Mouse (Mus musculus): ENCODE measurements around the gene Calcrl. TPM values are rescaled to one million over a fixed set of nuclear protein-coding genes. Genes with fewer than 3 reads are reported as not detected.
"Not testable (repeated sequence)": the region's sequence is repeated elsewhere in the genome, so short reads cannot be mapped to it uniquely, and the experiment has no call there.

The Calcrl gene
- total and polyA plus RNA-seq, 2 experiments from 2014 or later = 12.0 to 31.9 TPM

- Histone ChIP-seq H3K9ac (replicated peaks; ENCODE audit: low read length) (no peak overlapping the region), H3K4me3 (ENCODE audit: low read length) (no peak overlapping the region), H3K27ac (no peak overlapping the region), H3K4me1 (ENCODE audit: insufficient read depth, low read length) (no peaks in the 10 kb centered on the region), H3K9me3 (ENCODE audit: low read length) (no peaks in the 10 kb centered on the region), H3K4me2 (ENCODE audit: low read depth, low read length) (no peak overlapping the region), H3K36me3 (ENCODE audit: insufficient read depth, low read length) (no peaks in the 10 kb centered on the region), H3K27me3 (ENCODE audit: insufficient read depth, low read length) (no peaks in the 10 kb centered on the region)
- WGBS = 92% methylated on average over 4 of the region's 4 CpGs
- DNase-seq (ENCODE audit: low spot score) (no peak), ATAC-seq (no peak)
- TF ChIP-seq CTCF (IDR thresholded peaks at IDR 0.05; ENCODE audit: low read depth) = no peak
Measured at GRCm38 (mm10) chr2:84393236-84393635, 32.0 kb downstream of the Calcrl start.

GRCm38 (mm10) chr2:84389075-84389474, 36.1 kb downstream of the Calcrl start:
- no peak for ATAC-seq
- no peak overlapping the region for H3K27ac ChIP-seq
- DNase-seq (ENCODE audit: low spot score) = no peak
- no peaks in the 10 kb centered on the region for H3K36me3 ChIP-seq (ENCODE audit: insufficient read depth, low read length)
- no peak overlapping the region for H3K4me2 ChIP-seq (ENCODE audit: low read depth, low read length)
- no peaks in the 10 kb centered on the region for H3K4me1 ChIP-seq (ENCODE audit: insufficient read depth, low read length)
- no peak overlapping the region for H3K9ac ChIP-seq (replicated peaks; ENCODE audit: low read length)
- no peaks in the 10 kb centered on the region for H3K9me3 ChIP-seq (ENCODE audit: low read length)
- no peak overlapping the region for H3K4me3 ChIP-seq (ENCODE audit: low read length)
- no peaks in the 10 kb centered on the region for H3K27me3 ChIP-seq (ENCODE audit: insufficient read depth, low read length)
- no peak for TF ChIP-seq CTCF (IDR thresholded peaks at IDR 0.05; ENCODE audit: low read depth)

DNA sequence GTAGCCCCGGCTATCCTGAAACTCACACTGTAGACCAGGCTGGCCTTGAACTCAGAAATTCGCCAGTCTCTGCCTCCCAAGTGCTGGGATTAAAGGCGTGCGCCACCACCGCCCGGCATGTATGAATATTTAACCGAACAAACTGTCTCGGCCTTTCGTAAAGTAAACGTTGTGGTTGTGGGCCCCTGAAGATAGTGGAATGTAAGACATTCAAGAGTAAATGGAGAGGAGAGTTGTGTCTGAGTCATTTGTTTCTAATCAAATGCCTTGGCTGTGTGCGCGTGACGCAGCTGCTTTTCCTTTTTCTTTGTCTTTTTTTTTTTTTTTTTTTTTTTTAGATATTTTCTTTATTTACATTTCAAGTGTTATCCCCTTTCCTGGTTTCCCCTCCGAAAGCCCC, 36.7 kb downstream of the Calcrl start:
- H3K36me3 ChIP-seq (ENCODE audit: insufficient read depth, low read length); H3K4me2 ChIP-seq (ENCODE audit: low read depth, low read length); H3K27ac ChIP-seq; ATAC-seq; DNase-seq (ENCODE audit: low spot score); H3K4me3 ChIP-seq (ENCODE audit: low read length); H3K9ac ChIP-seq (replicated peaks; ENCODE audit: low read length); H3K4me1 ChIP-seq (ENCODE audit: insufficient read depth, low read length); H3K9me3 ChIP-seq (ENCODE audit: low read length); H3K27me3 ChIP-seq (ENCODE audit: insufficient read depth, low read length): not testable (repeated sequence)
- WGBS = 93% methylated on average over 14 of the region's 14 CpGs

DNA sequence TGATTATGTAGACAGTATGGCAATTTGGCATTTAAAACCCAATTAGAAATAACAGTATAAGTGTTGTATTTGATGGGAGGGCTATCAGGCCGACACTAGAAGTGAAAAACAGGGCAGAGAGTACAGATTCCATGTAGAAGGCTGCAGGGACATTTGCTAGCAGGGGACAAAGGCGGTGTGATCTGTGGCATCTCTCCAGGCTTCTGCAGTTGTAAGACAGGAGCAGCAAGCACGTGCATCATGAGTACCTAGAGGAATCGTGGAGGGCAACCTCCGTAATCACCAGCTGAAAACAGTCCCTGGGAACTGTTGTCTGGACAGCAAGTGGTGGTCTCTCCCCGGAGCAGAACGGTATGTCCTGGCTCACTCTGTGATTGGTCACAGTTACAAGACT, 37.2 kb downstream of the Calcrl start:
- ATAC-seq = no peak

DNA sequence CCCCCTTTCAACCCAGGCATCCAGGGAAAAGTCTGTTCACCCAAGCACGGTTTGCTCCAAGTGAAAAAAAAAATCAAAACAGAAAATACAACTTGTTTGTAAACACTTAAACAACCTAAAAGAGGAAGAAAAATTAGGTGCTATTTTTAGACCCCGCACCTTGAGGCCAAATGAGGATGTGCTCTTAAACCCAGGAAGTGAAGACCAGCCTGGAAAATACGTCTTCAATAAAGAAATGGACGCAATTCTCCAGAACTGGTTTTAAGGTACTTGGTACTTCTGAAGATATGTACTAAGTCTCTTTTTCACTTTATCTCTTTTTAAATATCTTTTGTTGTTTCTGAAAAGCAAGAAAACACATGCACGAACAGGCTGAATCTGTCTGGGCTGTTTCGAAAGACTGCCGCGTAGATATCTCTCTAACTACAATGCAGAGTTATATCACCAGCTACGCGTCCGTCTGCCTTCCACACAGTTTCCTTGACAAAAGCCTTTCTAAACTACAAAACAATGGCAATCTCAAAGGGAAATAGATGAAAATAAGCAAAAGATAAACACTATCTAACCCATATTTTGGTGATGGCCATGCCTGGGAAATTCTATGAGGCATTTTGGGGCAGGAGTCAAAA, 37.7 kb downstream of the Calcrl start:
- ATAC-seq (no peak), DNase-seq (ENCODE audit: low spot score) (no peak)
- no peaks in the 10 kb centered on the region for H3K36me3 ChIP-seq (ENCODE audit: insufficient read depth, low read length)
- H3K4me3 ChIP-seq (ENCODE audit: low read length) = 0 out of 2 replicates have a peak overlapping the region, but pooled peaks have one; percentile 21
- no peak overlapping the region for H3K27ac ChIP-seq
- WGBS = 73% methylated on average over 11 of the region's 11 CpGs
- peak overlapping the region; percentile 49 for H3K4me2 ChIP-seq (ENCODE audit: low read depth, low read length)
- TF ChIP-seq CTCF (IDR thresholded peaks at IDR 0.05; ENCODE audit: low read depth) = no peak
- H3K9me3 ChIP-seq (ENCODE audit: low read length) = no peaks in the 10 kb centered on the region
- no peaks in the 10 kb centered on the region for H3K27me3 ChIP-seq (ENCODE audit: insufficient read depth, low read length)
- no peak overlapping the region for H3K9ac ChIP-seq (replicated peaks; ENCODE audit: low read length)
- H3K4me1 ChIP-seq (ENCODE audit: insufficient read depth, low read length) = no peaks in the 10 kb centered on the region

More for the DNA sequence above, 37.2 kb downstream of the Calcrl start:
- no peak overlapping the region for H3K4me2 ChIP-seq (ENCODE audit: low read depth, low read length)
- no peaks in the 10 kb centered on the region for H3K4me1 ChIP-seq (ENCODE audit: insufficient read depth, low read length)
- no peaks in the 10 kb centered on the region for H3K9me3 ChIP-seq (ENCODE audit: low read length)
- no peaks in the 10 kb centered on the region for H3K36me3 ChIP-seq (ENCODE audit: insufficient read depth, low read length)
- TF ChIP-seq CTCF (IDR thresholded peaks at IDR 0.05; ENCODE audit: low read depth) = no peak
- no peak overlapping the region for H3K4me3 ChIP-seq (ENCODE audit: low read length)
- no peak for DNase-seq (ENCODE audit: low spot score)
- WGBS = 71% methylated on average over 7 of the region's 7 CpGs
- no peaks in the 10 kb centered on the region for H3K27me3 ChIP-seq (ENCODE audit: insufficient read depth, low read length)
- H3K9ac ChIP-seq (replicated peaks; ENCODE audit: low read length) = no peak overlapping the region
- H3K27ac ChIP-seq = no peak overlapping the region; the same call in 1 of the 2 replicates

DNA sequence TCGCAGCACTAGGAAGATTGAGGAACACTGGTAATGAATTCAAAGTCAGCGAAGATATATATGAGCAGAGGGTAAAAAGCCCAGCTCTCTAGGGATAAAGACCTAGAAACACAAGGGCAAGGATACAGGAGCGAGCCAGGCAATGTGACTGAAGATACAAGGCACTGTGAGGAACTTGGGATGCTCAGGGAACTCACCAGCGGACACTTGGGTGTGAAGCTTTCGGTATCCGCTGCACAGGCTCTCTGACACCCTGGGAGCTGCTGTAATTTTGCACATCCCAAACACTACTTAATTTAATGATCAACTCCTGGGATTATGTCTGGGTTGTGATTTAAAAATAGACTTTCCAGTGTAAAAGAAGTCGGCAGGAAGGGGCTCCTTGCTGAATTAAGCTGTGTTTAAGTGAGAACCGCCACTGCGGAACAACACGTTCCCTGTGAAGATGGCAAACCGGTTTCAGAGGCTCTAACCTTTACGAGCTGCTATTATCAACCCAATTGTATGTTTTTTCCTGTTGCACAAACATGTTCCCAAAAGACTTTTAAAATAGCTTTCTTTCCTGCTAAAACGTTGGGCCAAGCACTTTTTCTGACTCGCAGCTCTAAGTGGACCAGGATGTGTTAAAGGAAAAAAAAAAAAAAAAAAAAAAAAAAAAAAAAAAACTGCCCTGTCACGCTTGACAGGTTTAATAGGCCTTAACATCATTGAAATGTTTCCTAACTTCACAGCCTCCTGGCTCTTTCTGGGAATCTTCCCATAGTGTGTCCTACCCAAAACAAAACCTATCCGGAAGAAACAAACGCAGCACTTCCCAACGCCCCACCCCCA, 38.4 kb downstream of the Calcrl start:
- no peaks in the 10 kb centered on the region for H3K27me3 ChIP-seq (ENCODE audit: insufficient read depth, low read length)
- peak overlapping the region; percentile 49 for H3K4me2 ChIP-seq (ENCODE audit: low read depth, low read length)
- H3K4me1 ChIP-seq (ENCODE audit: insufficient read depth, low read length) = no peaks in the 10 kb centered on the region
- H3K36me3 ChIP-seq (ENCODE audit: insufficient read depth, low read length) = no peaks in the 10 kb centered on the region
- H3K4me3 ChIP-seq (ENCODE audit: low read length) = peak overlapping the region; percentile 21
- 39% methylated on average over 18 of the region's 18 CpGs for WGBS
- H3K9me3 ChIP-seq (ENCODE audit: low read length) = no peaks in the 10 kb centered on the region
- H3K9ac ChIP-seq (replicated peaks; ENCODE audit: low read length) = no peak overlapping the region
- 0 out of 2 replicates have a peak overlapping the region, but pooled peaks have one; percentile 8 for H3K27ac ChIP-seq
- ATAC-seq (no peak), DNase-seq (ENCODE audit: low spot score) (peak; percentile 6)
- TF ChIP-seq CTCF (IDR thresholded peaks at IDR 0.05; ENCODE audit: low read depth) = no peak

All from hindbrain, postnatal 0 days (tissue).